39 mouse cellular contexts compared by ENCODE assay signal in genomic region chr9:57668277-57668676, GRCm38 (mm10). TPM values are rescaled to one million over a fixed set of nuclear protein-coding genes. Genes with fewer than 3 reads are reported as not detected.
A peak's percentile ranks its signal among the peaks of the same experiment; 100 is the strongest.
DNase-seq lines count a peak whose midpoint lies in the region; ATAC-seq and TF ChIP-seq lines count a peak whose summit lies in the region.
"Had no signal": no experiment of that assay in that cellular context is flagged by ENCODE, and none has a peak within 500 bp of the region (broad histone marks: within the 10 kb centered on the region; RNA-seq: fewer than 3 reads in every experiment).

No protein-coding gene starts in this region.

- no peaks in the 10 kb centered on the region for H3K9me3 ChIP-seq in kidney, embryonic 14.5 days (ENCODE audit: control insufficient read depth, low read length)
- H3K9me3 ChIP-seq: embryonic facial prominence, embryonic 10.5 days; embryonic facial prominence, embryonic 15.5 days; forebrain, embryonic 12.5 days; liver, embryonic 15.5 days; neural tube, embryonic 12.5 days had no signal

- no peak overlapping the region for H3K4me2 ChIP-seq in kidney, embryonic 14.5 days (replicated peaks; ENCODE audit: low read depth, low read length)
- H3K4me2 ChIP-seq: embryonic facial prominence, embryonic 15.5 days; forebrain, embryonic 12.5 days; heart, embryonic 11.5 days; hindbrain, embryonic 14.5 days; liver, embryonic 15.5 days; neural tube, embryonic 12.5 days had no signal

- ATAC-seq in kidney, embryonic 14.5 days (ENCODE audit: low FRiP score, low TSS enrichment), result no peak
- ATAC-seq: activated CD4-positive, CD25-positive, alpha-beta regulatory T cell, adult 4 months; forebrain, postnatal 0 days; midbrain, embryonic 16.5 days had no signal

- no peak for TF ChIP-seq CTCF in gastrocnemius, adult 2 months (IDR thresholded peaks at IDR 0.05)
- no peak for TF ChIP-seq CTCF in liver, adult 2 months (IDR thresholded peaks at IDR 0.05; ENCODE audit: low read depth, low read length)

- H3K4me3 ChIP-seq in gastrocnemius, adult 2 months, result no peak overlapping the region
- H3K4me3 ChIP-seq in kidney, embryonic 14.5 days (ENCODE audit: low read length), result no peak overlapping the region
- H3K4me3 ChIP-seq in liver, adult 2 months (ENCODE audit: insufficient read depth, low read depth, low read length), result no peak overlapping the region
- no peak overlapping the region for H3K4me3 ChIP-seq in brown adipose tissue, adult 24 weeks (ENCODE audit: insufficient read depth, low read depth, low read length)
- H3K4me3 ChIP-seq: embryonic facial prominence, embryonic 10.5 days; embryonic facial prominence, embryonic 15.5 days; forebrain, embryonic 12.5 days; liver, embryonic 15.5 days; neural tube, embryonic 12.5 days had no signal

- WGBS in kidney, embryonic 14.5 days, result 24% methylated on average over 1 of the region's 1 CpGs
- 16% methylated on average over 1 of the region's 1 CpGs for WGBS in liver, adult 2 months

- no peaks in the 10 kb centered on the region for H3K79me2 ChIP-seq in liver, adult 2 months (ENCODE audit: control insufficient read depth, insufficient read depth, low read length)

- H3K9ac ChIP-seq in kidney, embryonic 14.5 days (ENCODE audit: low read depth, low read length), result no peak overlapping the region
- peak overlapping the region; percentile 3; the same call in 1 of the 2 replicates for H3K9ac ChIP-seq in liver, adult 2 months (ENCODE audit: low read depth, low read length)
- H3K9ac ChIP-seq: embryonic facial prominence, embryonic 15.5 days; forebrain, embryonic 12.5 days; forebrain, postnatal 0 days; hindbrain, embryonic 14.5 days; liver, embryonic 15.5 days; neural tube, embryonic 12.5 days had no signal

- DNase-seq in gastrocnemius, adult 2 months, result no peak
- DNase-seq in gastrocnemius, adult 8-10 months (ENCODE audit: low spot score in 2 of 2), result no peak
- peak; percentile 40 for DNase-seq in kidney, adult 18-20 months
- peak; percentile 89 for DNase-seq in liver, adult 2 months (ENCODE audit: extremely low read depth, low read depth, low spot score)
- no peak for DNase-seq in liver
- DNase-seq in thymus, postnatal 10 days (ENCODE audit: low spot score in 2 of 2), result no peak
- DNase-seq: adrenal gland, adult 2 months; adrenal gland, postnatal 36 days; cerebellum, adult 2 months; cerebellum, postnatal 14 days; forebrain, postnatal 0 days; gastrocnemius, postnatal 14 days; layer of hippocampus, postnatal 36 days; left cerebral cortex, postnatal 4 days; right cerebral cortex, adult 18-20 months; spleen, adult 18-20 months; thymus, postnatal 25 days had no signal

- no peak for TF ChIP-seq POLR2A in liver, adult 2 months (IDR thresholded peaks at IDR 0.05; ENCODE audit: extremely low read depth, insufficient read depth, low read length)

- no peaks in the 10 kb centered on the region for H3K4me1 ChIP-seq in kidney, embryonic 14.5 days (ENCODE audit: control insufficient read depth, insufficient read depth, low read length)
- H3K4me1 ChIP-seq in liver, adult 2 months (ENCODE audit: control insufficient read depth, insufficient read depth, low read length), result peaks cover 30% of the 10 kb centered on the region
- H3K4me1 ChIP-seq in brown adipose tissue, adult 24 weeks (ENCODE audit: control insufficient read depth, insufficient read depth, insufficient read length, low read length), result peaks cover 13% of the 10 kb centered on the region
- H3K4me1 ChIP-seq: embryonic facial prominence, embryonic 10.5 days; embryonic facial prominence, embryonic 15.5 days; forebrain, embryonic 12.5 days; neural tube, embryonic 12.5 days had no signal

- H3K27me3 ChIP-seq in kidney, embryonic 14.5 days (ENCODE audit: control insufficient read depth, insufficient read depth, low read length), result no peaks in the 10 kb centered on the region
- no peaks in the 10 kb centered on the region for H3K27me3 ChIP-seq in liver, adult 2 months (ENCODE audit: control insufficient read depth, insufficient read depth, low read length)
- H3K27me3 ChIP-seq: embryonic facial prominence, embryonic 15.5 days; neural tube, embryonic 12.5 days had no signal

- peak overlapping the region; percentile 50 for H3K27ac ChIP-seq in gastrocnemius, adult 2 months
- H3K27ac ChIP-seq in kidney, embryonic 14.5 days (ENCODE audit: low read depth, low read length), result no peak overlapping the region
- peak overlapping the region; percentile 35 for H3K27ac ChIP-seq in liver, adult 2 months (replicated peaks; ENCODE audit: insufficient read depth, low read depth, low read length)
- peak overlapping the region; percentile 11; the same call in 1 of the 2 replicates for H3K27ac ChIP-seq in brown adipose tissue, adult 24 weeks (replicated peaks; ENCODE audit: low read depth, low read length)
- H3K27ac ChIP-seq: embryonic facial prominence, embryonic 10.5 days; embryonic facial prominence, embryonic 15.5 days; forebrain, embryonic 12.5 days; hindbrain, embryonic 14.5 days; liver, embryonic 15.5 days; neural tube, embryonic 12.5 days had no signal

- H3K36me3 ChIP-seq in kidney, embryonic 14.5 days (ENCODE audit: control insufficient read depth, insufficient read depth, low read length), result no peaks in the 10 kb centered on the region
- H3K36me3 ChIP-seq in liver, adult 2 months (ENCODE audit: control insufficient read depth, insufficient read depth, low read length), result no peaks in the 10 kb centered on the region
- H3K36me3 ChIP-seq: embryonic facial prominence, embryonic 10.5 days; embryonic facial prominence, embryonic 15.5 days; forebrain, embryonic 12.5 days; liver, embryonic 15.5 days; neural tube, embryonic 12.5 days had no signal

- intact Hi-C loops in gastrocnemius, adult 2 months (cut with DNase I), result no loop called here

RNA-seq across cellular contexts. Expression of gene Csk, which starts 14.8 kb away (rescaled TPM):
- total RNA-seq in gastrocnemius, adult 2 months (2021), result 10 to 100 TPM in 1 of 2 experiments, 1 to 10 TPM in 1; 7.1 to 14.0 TPM
- 10 to 100 TPM in 1 of 4 experiments, 1 to 10 TPM in 3; 8.0 to 10.5 (median 8.8) TPM for total RNA-seq in gastrocnemius, adult 8-10 months (2022)
- polyA plus RNA-seq in kidney, embryonic 14.5 days (2014; fragmentation: Nextera tagmentation; extraction: Ambion mirVana), result 24.3 and 26.1 TPM in 2 replicates
- total RNA-seq in liver, adult 2 months (2014; rRNA removed), result 18.3 and 32.8 TPM in 2 replicates
- polyA plus RNA-seq in liver, adult 2 months (2012; rRNA removed), result 31.4 and 33.9 TPM in 2 replicates
- polyA plus RNA-seq in brown adipose tissue, adult 24 weeks (2012; ENCODE audit: insufficient read depth, insufficient read length, missing spikeins), result 16.3 and 16.8 TPM in 2 replicates

RNA-seq across cellular contexts. Expression of gene Cyp1a2, which starts 15.2 kb away (rescaled TPM):
- not detected for total RNA-seq in gastrocnemius, adult 2 months (2021)
- not detected for total RNA-seq in gastrocnemius, adult 8-10 months (2022)
- polyA plus RNA-seq in kidney, embryonic 14.5 days (2014; fragmentation: Nextera tagmentation; extraction: Ambion mirVana), result not detected in 2 replicates
- total RNA-seq in liver, adult 2 months (2014; rRNA removed), result 495 and 621 TPM in 2 replicates
- 954 and 976 TPM in 2 replicates for polyA plus RNA-seq in liver, adult 2 months (2012; rRNA removed)
- not detected in 2 replicates for polyA plus RNA-seq in brown adipose tissue, adult 24 weeks (2012; ENCODE audit: insufficient read depth, insufficient read length, missing spikeins)
- total RNA-seq: CH12.LX; forebrain, postnatal 0 days; gastrocnemius, postnatal 14 days; granulocyte monocyte progenitor cell, adult 5-6 weeks; hematopoietic stem cell, adult 5-6 weeks; layer of hippocampus, postnatal 36 days; left cerebral cortex, postnatal 4 days had no signal
- polyA plus RNA-seq: activated CD4-positive, CD25-positive, alpha-beta regulatory T cell, adult 4 months; brain, embryonic 14.5 days; C2C12; cerebellum, adult 2 months; cortical plate, adult 2 months; embryonic facial prominence, embryonic 10.5 days; embryonic facial prominence, embryonic 15.5 days; forebrain, embryonic 12.5 days; forebrain, postnatal 0 days; heart, embryonic 11.5 days; heart, postnatal 0 days; hindbrain, embryonic 14.5 days; large intestine, adult 2 months; limb, embryonic 14.5 days; lung, embryonic 16.5 days; midbrain, embryonic 16.5 days; neural tube, embryonic 12.5 days; stomach, embryonic 16.5 days had no signal

RNA-seq across cellular contexts. Expression of gene Cyp1a1, which starts 19.5 kb away (rescaled TPM):
- total RNA-seq in gastrocnemius, adult 2 months (2021), result under 1 TPM; 0.36 to 0.53 TPM
- under 1 TPM; 0.41 to 0.60 (median 0.52) TPM for total RNA-seq in gastrocnemius, adult 8-10 months (2022)
- polyA plus RNA-seq in kidney, embryonic 14.5 days (2014; fragmentation: Nextera tagmentation; extraction: Ambion mirVana), result 0.08 and 0.11 TPM in 2 replicates
- total RNA-seq in liver, adult 2 months (2014; rRNA removed), result 0.74 and 1.0 TPM in 2 replicates
- polyA plus RNA-seq in liver, adult 2 months (2012; rRNA removed), result 1.0 TPM in 2 replicates
- polyA plus RNA-seq in brown adipose tissue, adult 24 weeks (2012; ENCODE audit: insufficient read depth, insufficient read length, missing spikeins), result 2.6 and 4.5 TPM in 2 replicates
- total RNA-seq: granulocyte monocyte progenitor cell, adult 5-6 weeks; hematopoietic stem cell, adult 5-6 weeks had no signal
- polyA plus RNA-seq: activated CD4-positive, CD25-positive, alpha-beta regulatory T cell, adult 4 months; forebrain, embryonic 12.5 days; heart, embryonic 11.5 days; lung, embryonic 16.5 days; neural tube, embryonic 12.5 days had no signal

RNA-seq across cellular contexts. Expression of gene Edc3, which starts 40.1 kb away (rescaled TPM):
- 1 to 10 TPM; 5.9 to 6.6 TPM for total RNA-seq in gastrocnemius, adult 2 months (2021)
- total RNA-seq in gastrocnemius, adult 8-10 months (2022), result 1 to 10 TPM; 4.8 to 6.7 (median 6.3) TPM
- 20.7 and 24.1 TPM in 2 replicates for polyA plus RNA-seq in kidney, embryonic 14.5 days (2014; fragmentation: Nextera tagmentation; extraction: Ambion mirVana)
- 5.7 and 6.4 TPM in 2 replicates for total RNA-seq in liver, adult 2 months (2014; rRNA removed)
- polyA plus RNA-seq in liver, adult 2 months (2012; rRNA removed), result 6.6 TPM in 2 replicates
- 4.4 and 5.7 TPM in 2 replicates for polyA plus RNA-seq in brown adipose tissue, adult 24 weeks (2012; ENCODE audit: insufficient read depth, insufficient read length, missing spikeins)

RNA-seq across cellular contexts. Expression of gene Lman1l, which starts 47.7 kb away (rescaled TPM):
- not detected for total RNA-seq in gastrocnemius, adult 2 months (2021)
- not detected for total RNA-seq in gastrocnemius, adult 8-10 months (2022)
- not detected in 2 replicates for polyA plus RNA-seq in kidney, embryonic 14.5 days (2014; fragmentation: Nextera tagmentation; extraction: Ambion mirVana)
- not detected in 2 replicates for total RNA-seq in liver, adult 2 months (2014; rRNA removed)
- polyA plus RNA-seq in liver, adult 2 months (2012; rRNA removed), result not detected in 2 replicates
- polyA plus RNA-seq in brown adipose tissue, adult 24 weeks (2012; ENCODE audit: insufficient read depth, insufficient read length, missing spikeins), result not detected in 2 replicates
- total RNA-seq: adrenal gland, adult 2 months; adrenal gland, postnatal 36 days; CH12.LX; forebrain, postnatal 0 days; gastrocnemius, postnatal 14 days; granulocyte monocyte progenitor cell, adult 5-6 weeks; hematopoietic stem cell, adult 5-6 weeks; layer of hippocampus, postnatal 36 days had no signal
- polyA plus RNA-seq: activated CD4-positive, CD25-positive, alpha-beta regulatory T cell, adult 4 months; adrenal gland, adult 2 months; cerebellum, adult 2 months; cortical plate, adult 2 months; embryonic facial prominence, embryonic 10.5 days; embryonic facial prominence, embryonic 15.5 days; forebrain, embryonic 12.5 days; forebrain, postnatal 0 days; heart, embryonic 11.5 days; heart, postnatal 0 days; hindbrain, embryonic 14.5 days; limb, embryonic 14.5 days; liver, embryonic 15.5 days; lung, embryonic 16.5 days; midbrain, embryonic 16.5 days; neural tube, embryonic 12.5 days; stomach, embryonic 16.5 days had no signal

Comparison
In these comparisons a context has a peak if more than half of its experiments do, and no peak if none do; other contexts are left out.
1. DNase-seq: peak in kidney, adult 18-20 months (single experiment) and liver, adult 2 months (single experiment); none in gastrocnemius, adult 2 months (single experiment), gastrocnemius, adult 8-10 months (0 of 2), liver (single experiment) and thymus, postnatal 10 days (0 of 2).
2. RNA of gene Cyp1a2, which starts 15.2 kb away (total RNA-seq): 495 to 621 TPM in liver, adult 2 months; not detected in gastrocnemius, adult 8-10 months and not detected in gastrocnemius, adult 2 months; every median in the first group is over 100 times any median in the second.